Mouse (Mus musculus) neutrophil, adult 59 days (primary cell): ENCODE results near the gene Olfr1232. TPM values are rescaled to one million over a fixed set of nuclear protein-coding genes. Genes with fewer than 3 reads are reported as not detected.

ENCODE experiments used
- total RNA-seq, 2 experiments: library from RNA; stranded (reverse); gene quantifications; 1 replicate in 1 of 2; 2 replicates in 1 of 2; pipeline ENCODE4 v1.2.4; 2023

Olfr1232 gene
- not detected for total RNA-seq

GRCm38 (mm10) chr2:89329575-89329974 lies at the start of gene Olfr1232:
Gene Olfr1232 (minus strand): TSS chr2:89329675.

GRCm38 (mm10) chr2:89364765-89365164 lies 35.3 kb upstream of the Olfr1232 start, which contains the start of gene Olfr1234:
Gene Olfr1234 (minus strand): TSS chr2:89364865.

DNA sequence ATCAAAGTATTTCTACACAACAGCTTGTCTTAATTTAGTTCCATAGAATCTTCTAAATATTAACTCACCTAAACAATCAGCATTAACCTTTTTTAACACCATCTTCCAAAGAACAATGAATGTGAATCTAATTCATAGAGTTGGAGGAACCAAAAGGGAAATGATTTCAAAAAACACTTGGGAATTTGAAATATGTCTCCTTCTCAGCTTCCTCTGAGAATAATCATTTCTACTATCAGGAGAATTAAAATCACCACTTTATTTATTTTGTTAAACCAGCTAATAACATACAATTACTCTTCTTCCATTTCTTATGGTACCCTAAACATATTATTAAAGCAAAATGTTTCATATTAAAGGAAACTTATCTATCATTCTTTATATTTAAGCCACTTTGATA lies 12.8 kb upstream of the Olfr1232 start, which contains the start of gene Olfr1233:
Gene Olfr1233 (minus strand): TSS at position 101 of the 400 bp plus-strand sequence.

GRCm38 (mm10) chr2:89306974-89307373 lies 22.5 kb downstream of the Olfr1232 start, which contains the start of gene Olfr1231:
Gene Olfr1231 (minus strand): TSS chr2:89307074.

GRCm38 (mm10) chr2:89297168-89297567 lies 32.3 kb downstream of the Olfr1232 start, which contains the start of gene Olfr1230:
Gene Olfr1230 (minus strand): TSS chr2:89297268.

GRCm38 (mm10) chr2:89287914-89288313 lies 41.6 kb downstream of the Olfr1232 start, which contains the start of gene Olfr1229:
Gene Olfr1229 (minus strand): TSS chr2:89288014.

Other genes starting within 250 kb of the Olfr1232 start
- not detected for gene Olfr1219, start 246.2 kb downstream of the Olfr1232 start, total RNA-seq
- not detected for gene Olfr1220, start 222.8 kb downstream of the Olfr1232 start, total RNA-seq
- not detected for gene Olfr1221, start 212.4 kb downstream of the Olfr1232 start, total RNA-seq
- gene Olfr1222, start 196.6 kb downstream of the Olfr1232 start, total RNA-seq: not detected
- gene Olfr1223, start 178.1 kb downstream of the Olfr1232 start, total RNA-seq: not detected
- not detected for gene Olfr1224-ps1, start 165.6 kb downstream of the Olfr1232 start, total RNA-seq
- not detected for gene Olfr1225, start 155.0 kb downstream of the Olfr1232 start, total RNA-seq
- not detected for gene Olfr1226, start 129.6 kb downstream of the Olfr1232 start, total RNA-seq
- gene Olfr1228, start 75.6 kb downstream of the Olfr1232 start, total RNA-seq: not detected
- gene Olfr1229, start 41.7 kb downstream of the Olfr1232 start, total RNA-seq: not detected
- not detected for gene Olfr1230, start 32.4 kb downstream of the Olfr1232 start, total RNA-seq
- gene Olfr1231, start 22.6 kb downstream of the Olfr1232 start, total RNA-seq: not detected
- gene Olfr1233, start 12.7 kb upstream of the Olfr1232 start, total RNA-seq: not detected
- gene Olfr1234, start 35.2 kb upstream of the Olfr1232 start, total RNA-seq: not detected
- not detected for gene Olfr1238, start 80.0 kb upstream of the Olfr1232 start, total RNA-seq
- not detected for gene Olfr1239, start 90.7 kb upstream of the Olfr1232 start, total RNA-seq
- not detected for gene Olfr1240, start 113.3 kb upstream of the Olfr1232 start, total RNA-seq
- not detected for gene Olfr1241, start 157.5 kb upstream of the Olfr1232 start, total RNA-seq
- gene Olfr1242, start 168.7 kb upstream of the Olfr1232 start, total RNA-seq: not detected
- gene Olfr1243, start 201.8 kb upstream of the Olfr1232 start, total RNA-seq: not detected
- not detected for gene Olfr1245, start 248.8 kb upstream of the Olfr1232 start, total RNA-seq